Comparison of ENCODE assay signal across 9 mouse cellular contexts in the genomic region with DNA sequence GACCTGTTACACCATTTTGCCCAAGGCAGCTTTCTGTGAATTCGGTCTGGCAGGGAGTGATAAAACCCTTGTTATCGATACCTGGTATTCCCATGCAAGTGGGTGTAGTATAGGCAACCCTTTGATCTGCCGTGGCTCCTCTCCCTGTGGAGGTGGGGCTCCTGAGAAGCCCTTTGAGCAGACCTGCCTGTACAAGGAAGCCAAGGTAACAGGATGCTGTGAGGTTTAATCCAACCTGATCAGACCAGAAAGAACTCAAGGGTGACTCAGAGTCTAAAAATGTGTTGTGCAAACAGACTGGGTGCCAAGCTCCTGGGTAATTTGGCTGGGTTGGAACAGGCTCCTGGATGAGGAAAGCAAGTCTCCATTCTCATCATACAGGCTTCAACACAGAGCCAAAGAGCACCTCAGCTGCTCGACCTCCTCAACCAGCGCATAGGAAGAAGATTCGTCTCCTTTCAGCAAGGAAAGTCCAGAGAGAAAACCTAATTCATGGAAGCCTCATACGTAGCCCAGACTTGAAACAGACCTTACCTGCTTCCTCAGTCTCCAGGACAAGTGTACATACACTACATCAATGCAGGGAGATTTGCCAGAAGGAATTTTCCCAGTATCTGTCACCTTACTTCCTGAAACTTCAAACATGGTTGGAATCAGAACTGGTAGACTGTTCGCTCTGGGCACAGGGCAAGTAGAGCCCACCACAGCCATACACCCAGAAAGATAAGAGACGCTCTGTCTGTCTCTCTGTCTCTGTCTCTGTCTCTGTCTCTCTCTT. TPM values are rescaled to one million over a fixed set of nuclear protein-coding genes. Genes with fewer than 3 reads are reported as not detected.
A peak's percentile ranks its signal among the peaks of the same experiment; 100 is the strongest.
DNase-seq lines count a peak whose midpoint lies in the region; ATAC-seq and TF ChIP-seq lines count a peak whose summit lies in the region.
"Had no signal": no experiment of that assay in that cellular context is flagged by ENCODE, and none has a peak within 500 bp of the region (broad histone marks: within the 10 kb centered on the region; RNA-seq: fewer than 3 reads in every experiment).

No protein-coding gene starts in this region.

- no peak for TF ChIP-seq CTCF in liver, postnatal 0 days (IDR thresholded peaks at IDR 0.05; ENCODE audit: low read depth)

- no peaks in the 10 kb centered on the region for H3K36me3 ChIP-seq in intestine, embryonic 14.5 days (ENCODE audit: control insufficient read depth, insufficient read depth, low read length)
- no peaks in the 10 kb centered on the region for H3K36me3 ChIP-seq in liver, postnatal 0 days (replicated peaks; ENCODE audit: insufficient read depth, low read length)

- peak; percentile 94 for ATAC-seq in intestine, embryonic 14.5 days (replicated peaks; ENCODE audit: low FRiP score, low TSS enrichment, low read depth)
- ATAC-seq in liver, postnatal 0 days = peak; percentile 51

- TF ChIP-seq EP300 in liver, postnatal 0 days (IDR thresholded peaks at IDR 0.05; ENCODE audit: low read depth) = no peak

- no peaks in the 10 kb centered on the region for H3K4me1 ChIP-seq in intestine, embryonic 14.5 days (replicated peaks; ENCODE audit: control insufficient read depth, insufficient read depth, low read length)
- peaks cover 5% of the 10 kb centered on the region; the same call in 1 of the 2 replicates for H3K4me1 ChIP-seq in liver, postnatal 0 days (ENCODE audit: insufficient read depth)

- H3K27me3 ChIP-seq in intestine, embryonic 14.5 days (replicated peaks; ENCODE audit: control insufficient read depth, insufficient read depth, low read length) = no peaks in the 10 kb centered on the region
- no peaks in the 10 kb centered on the region for H3K27me3 ChIP-seq in liver, postnatal 0 days (ENCODE audit: insufficient read depth, low read length)

- no peak overlapping the region for H3K9ac ChIP-seq in intestine, embryonic 14.5 days (ENCODE audit: low read length)
- H3K9ac ChIP-seq in liver, postnatal 0 days (replicated peaks) = no peak overlapping the region

- no peaks in the 10 kb centered on the region for H3K9me3 ChIP-seq in intestine, embryonic 14.5 days (ENCODE audit: control insufficient read depth, low read length)
- H3K9me3 ChIP-seq in liver, postnatal 0 days (ENCODE audit: low read length) = no peaks in the 10 kb centered on the region

- peak overlapping the region; percentile 40 for H3K27ac ChIP-seq in intestine, embryonic 14.5 days (ENCODE audit: low read depth)
- H3K27ac ChIP-seq in liver, postnatal 0 days (ENCODE audit: low read depth) = no peak overlapping the region

- H3K4me3 ChIP-seq in intestine, embryonic 14.5 days (ENCODE audit: low read depth, low read length) = no peak overlapping the region
- H3K4me3 ChIP-seq in liver, postnatal 0 days (ENCODE audit: low read depth, low read length) = no peak overlapping the region

- H3K4me2 ChIP-seq in intestine, embryonic 14.5 days (ENCODE audit: low read length) = no peak overlapping the region
- no peak overlapping the region for H3K4me2 ChIP-seq in liver, postnatal 0 days (ENCODE audit: low read depth, low read length)

- peak; percentile 84 for DNase-seq in 3T3-L1 (ENCODE audit: low read depth, low spot score)
- peak; percentile 29 for DNase-seq in c-Kit-positive CD71-positive TER-119-positive erythroid progenitor cells, embryonic 14.5 days (ENCODE audit: low spot score)
- DNase-seq in intestine, embryonic 14.5 days (ENCODE audit: low spot score) = peak; percentile 73
- peak; percentile 24 for DNase-seq in liver, postnatal 0 days
- DNase-seq in embryo, embryonic 10 days (ENCODE audit: low spot score) = no peak
- DNase-seq in gastrocnemius, postnatal 10 days = no peak
- no peak for DNase-seq in MN1 (ENCODE audit: low spot score)
- no peak for DNase-seq in spleen, postnatal 14 days (ENCODE audit: low spot score in 2 of 2)

- 69% methylated on average over 9 of the region's 9 CpGs for WGBS in intestine, embryonic 14.5 days
- WGBS in liver, postnatal 0 days (ENCODE audit: insufficient replicate concordance) = 65% methylated on average over 9 of the region's 9 CpGs

RNA-seq across cellular contexts. Expression of a gene that starts 29.5 kb away (rescaled TPM):
- polyA plus RNA-seq in intestine, embryonic 14.5 days (2014; fragmentation: Nextera tagmentation; extraction: Ambion mirVana) = 7.5 and 9.1 TPM in 2 replicates
- polyA plus RNA-seq in liver, postnatal 0 days (2015; fragmentation: Nextera tagmentation; extraction: Ambion mirVana) = 2.0 and 2.1 TPM in 2 replicates
- total RNA-seq in gastrocnemius, postnatal 10 days (2021) = 1 to 10 TPM; 2.9 to 4.1 TPM

RNA-seq across cellular contexts. Expression of a gene that starts 29.9 kb away (rescaled TPM):
- 0.41 and 0.70 TPM in 2 replicates for polyA plus RNA-seq in intestine, embryonic 14.5 days (2014; fragmentation: Nextera tagmentation; extraction: Ambion mirVana)
- polyA plus RNA-seq in liver, postnatal 0 days (2015; fragmentation: Nextera tagmentation; extraction: Ambion mirVana) = 0.14 and 0.19 TPM in 2 replicates
- 1 to 10 TPM; 4.1 to 5.3 TPM for total RNA-seq in gastrocnemius, postnatal 10 days (2021)
- total RNA-seq: megakaryocyte-erythroid progenitor cell, adult 5-6 weeks had no signal

Comparison
In these comparisons a context has a peak if more than half of its experiments do, and no peak if none do; other contexts are left out.
1. DNase-seq: peak in 3T3-L1 (single experiment), c-Kit-positive CD71-positive TER-119-positive erythroid progenitor cells, embryonic 14.5 days (single experiment), intestine, embryonic 14.5 days (single experiment) and liver, postnatal 0 days (single experiment); none in embryo, embryonic 10 days (single experiment), gastrocnemius, postnatal 10 days (single experiment), MN1 (single experiment) and spleen, postnatal 14 days (0 of 2).